Mouse (Mus musculus): ENCODE measurements at regions not wholly inside any gene's neighbourhood (a gene's known extent, or its start where the extent isn't known, plus 50 kb on each side); places are given as distances from the start of the nearest gene placed in this dataset.

DNA sequence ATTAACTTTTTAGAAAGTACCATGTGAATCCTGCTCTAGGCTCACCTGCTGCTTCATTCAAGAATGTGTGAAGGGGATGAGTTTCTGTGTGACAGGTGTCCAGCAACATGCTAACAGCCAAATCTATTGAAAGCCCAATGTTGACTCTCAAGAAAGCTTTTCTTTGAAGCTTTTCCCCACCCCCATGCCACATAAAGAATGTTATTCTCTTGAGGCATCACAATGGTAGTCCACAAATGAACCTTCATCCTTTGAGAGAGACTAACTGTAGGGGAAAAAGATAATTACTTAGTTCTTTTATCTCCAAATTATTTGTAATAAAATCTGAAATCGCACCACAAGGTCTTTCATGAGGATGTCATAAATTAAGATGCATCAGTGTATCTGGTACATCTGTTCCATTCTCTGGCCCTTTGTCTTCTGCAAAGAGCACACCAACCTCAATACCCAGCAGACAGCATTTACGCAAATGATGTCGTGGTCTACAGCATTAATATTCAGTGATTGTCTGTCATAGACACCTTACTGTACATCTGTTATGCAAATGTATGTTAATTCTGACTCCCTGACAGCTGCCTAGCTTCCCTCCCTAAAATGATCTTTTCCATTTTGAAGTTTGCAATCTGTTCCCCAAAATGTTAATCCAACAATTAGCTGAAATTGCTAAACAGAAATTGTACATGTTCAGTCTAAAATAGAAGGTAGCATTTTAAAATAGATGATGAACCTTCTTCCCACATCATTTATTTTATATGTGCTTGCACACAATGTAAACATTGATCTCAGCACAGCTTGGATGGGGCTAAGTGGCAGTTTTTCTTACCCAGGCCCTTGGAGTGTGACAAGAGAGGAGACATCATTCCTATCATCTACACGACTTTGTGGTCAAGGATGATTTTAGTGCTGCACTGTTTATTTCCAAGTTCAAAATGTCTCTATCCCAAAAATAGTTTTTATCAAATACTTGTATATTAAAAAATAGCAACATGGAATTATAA lies 455.7 kb downstream of the Gm16223 start:
- TF ChIP-seq POLR2A (IDR thresholded peaks at IDR 0.05; ENCODE audit: low read depth, low read length) (no peak), CTCF (conservative IDR thresholded peaks at IDR 0.05; ENCODE audit: insufficient read depth, insufficient read length, low read depth, low read length) (no peak)

Measured in kidney, adult 2 months (tissue).